ENCODE assay signal across 20 mouse cellular contexts in the genomic region with DNA sequence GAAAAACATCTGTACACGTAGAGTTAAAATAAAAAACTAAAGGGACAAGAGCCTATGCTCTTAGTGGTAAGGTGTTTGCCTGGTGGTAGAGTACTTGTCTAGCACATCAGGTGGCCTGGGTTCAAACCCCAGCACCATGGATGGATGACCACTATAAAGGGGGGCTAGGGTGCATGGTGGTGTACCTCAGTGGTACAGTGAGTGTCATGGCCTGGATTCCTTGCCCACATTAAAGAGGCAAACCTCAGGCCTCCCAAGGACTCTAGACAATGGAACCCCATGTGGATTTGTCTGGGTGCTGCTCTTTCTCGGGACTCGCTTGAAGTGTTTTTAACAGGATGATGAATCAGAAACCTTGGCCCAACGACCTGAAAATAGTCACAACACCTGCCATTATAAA. TPM values are rescaled to one million over a fixed set of nuclear protein-coding genes. Genes with fewer than 3 reads are reported as not detected.
DNase-seq lines count a peak whose midpoint lies in the region; ATAC-seq and TF ChIP-seq lines count a peak whose summit lies in the region.
"Had no signal": no experiment of that assay in that cellular context is flagged by ENCODE, and none has a peak within 500 bp of the region (broad histone marks: within the 10 kb centered on the region; RNA-seq: fewer than 3 reads in every experiment).

No protein-coding gene starts in this region.

- peak overlapping the region; percentile 91 for H3K27ac ChIP-seq in heart, embryonic 16.5 days (ENCODE audit: low read length)
- H3K27ac ChIP-seq in thymus, adult 2 months (ENCODE audit: control insufficient read depth, insufficient read depth, low read length) = peak overlapping the region; percentile 43; the same call in 1 of the 2 replicates
- no peak overlapping the region for H3K27ac ChIP-seq in liver, embryonic 11.5 days (ENCODE audit: low read depth, low read length)
- H3K27ac ChIP-seq: embryonic facial prominence, embryonic 15.5 days had no signal

- no peaks in the 10 kb centered on the region for H3K36me3 ChIP-seq in heart, embryonic 16.5 days (ENCODE audit: control insufficient read depth, insufficient read depth)
- peaks cover 58% of the 10 kb centered on the region for H3K36me3 ChIP-seq in thymus, adult 2 months (ENCODE audit: control insufficient read depth, insufficient read depth, low read length)
- H3K36me3 ChIP-seq in liver, embryonic 11.5 days (ENCODE audit: control insufficient read depth, insufficient read depth, low read length) = no peaks in the 10 kb centered on the region
- H3K36me3 ChIP-seq: embryonic facial prominence, embryonic 15.5 days had no signal

- no peaks in the 10 kb centered on the region for H3K9me3 ChIP-seq in heart, embryonic 16.5 days (replicated peaks; ENCODE audit: control insufficient read depth, low read length)
- H3K9me3 ChIP-seq in liver, embryonic 11.5 days (ENCODE audit: control insufficient read depth, low read length) = no peaks in the 10 kb centered on the region
- H3K9me3 ChIP-seq: embryonic facial prominence, embryonic 15.5 days had no signal

- peak; percentile 77 for DNase-seq in heart, adult 11 months
- DNase-seq in heart, postnatal 36 days = no peak
- DNase-seq in heart, adult 8-10 months (ENCODE audit: low spot score) = no peak
- no peak for DNase-seq in thymus, adult 2 months
- DNase-seq in thymus, postnatal 36 days = no peak
- no peak for DNase-seq in liver, embryonic 11.5 days (ENCODE audit: low spot score)
- no peak for DNase-seq in left cerebral cortex, adult 9 months (ENCODE audit: low spot score in 2 of 2)
- DNase-seq: adrenal gland, postnatal 25 days; cerebellum, adult 9-11 months; kidney, adult 8-10 months; kidney, postnatal 10 days; liver, postnatal 0 days; midbrain, embryonic 14.5 days; right cerebral cortex, adult 18-20 months; right cerebral cortex, postnatal 4 days had no signal

- H3K9ac ChIP-seq in heart, embryonic 16.5 days (ENCODE audit: low read length) = no peak overlapping the region
- H3K9ac ChIP-seq in liver, embryonic 11.5 days (ENCODE audit: low read depth, low read length) = no peak overlapping the region
- H3K9ac ChIP-seq: embryonic facial prominence, embryonic 15.5 days; liver, postnatal 0 days had no signal

- peaks cover 5% of the 10 kb centered on the region; the same call in 1 of the 2 replicates for H3K4me1 ChIP-seq in heart, embryonic 16.5 days (ENCODE audit: control insufficient read depth, insufficient read depth, low read length)
- peaks cover 21% of the 10 kb centered on the region for H3K4me1 ChIP-seq in thymus, adult 2 months (replicated peaks; ENCODE audit: control insufficient read depth, insufficient read depth, low read length)
- no peaks in the 10 kb centered on the region for H3K4me1 ChIP-seq in liver, embryonic 11.5 days (replicated peaks; ENCODE audit: control insufficient read depth, insufficient read depth, low read length)
- H3K4me1 ChIP-seq: embryonic facial prominence, embryonic 15.5 days had no signal

- intact Hi-C loops in heart, postnatal 36 days (cut with DNase I) = no loop called here

- no peaks in the 10 kb centered on the region for H3K27me3 ChIP-seq in heart, embryonic 16.5 days (ENCODE audit: control insufficient read depth, insufficient read depth, low read length)
- H3K27me3 ChIP-seq in thymus, adult 2 months (ENCODE audit: control insufficient read depth, insufficient read depth, low read length) = no peaks in the 10 kb centered on the region
- no peaks in the 10 kb centered on the region for H3K27me3 ChIP-seq in liver, embryonic 11.5 days (replicated peaks; ENCODE audit: control insufficient read depth, insufficient read depth, low read length)
- H3K27me3 ChIP-seq: embryonic facial prominence, embryonic 15.5 days had no signal

- ATAC-seq in heart, embryonic 16.5 days (replicated peaks; ENCODE audit: extremely low read depth, insufficient read depth, low FRiP score) = no peak
- no peak for ATAC-seq in liver, embryonic 11.5 days (replicated peaks; ENCODE audit: low FRiP score)

- no peak overlapping the region for H3K4me2 ChIP-seq in heart, embryonic 16.5 days (ENCODE audit: low read depth, low read length)
- no peak overlapping the region for H3K4me2 ChIP-seq in liver, embryonic 11.5 days

- TF ChIP-seq POLR2A in thymus, adult 2 months (IDR thresholded peaks at IDR 0.05; ENCODE audit: control insufficient read depth, extremely low read depth, insufficient read depth, low read length, poor library complexity) = no peak

- WGBS in heart, embryonic 16.5 days = 70% methylated on average over 4 of the region's 4 CpGs
- 74% methylated on average over 4 of the region's 4 CpGs for WGBS in thymus, adult 2 months
- 75% methylated on average over 4 of the region's 4 CpGs for WGBS in liver, embryonic 11.5 days

- H3K4me3 ChIP-seq in heart, embryonic 16.5 days (ENCODE audit: low read length) = no peak overlapping the region
- H3K4me3 ChIP-seq in thymus, adult 2 months (ENCODE audit: control insufficient read depth, insufficient read depth, low read length) = no peak overlapping the region
- no peak overlapping the region for H3K4me3 ChIP-seq in liver, embryonic 11.5 days (ENCODE audit: low read depth, low read length)
- H3K4me3 ChIP-seq: myocyte had no signal

- no peak for TF ChIP-seq CTCF in thymus, adult 2 months (IDR thresholded peaks at IDR 0.05; ENCODE audit: borderline replicate concordance, control insufficient read depth, extremely low read depth, insufficient read depth, low read length, poor library complexity)

RNA-seq across cellular contexts. Expression of gene Sp100, which starts 52.7 kb away (rescaled TPM):
- 10 to 100 TPM; 15.5 to 31.8 TPM for total RNA-seq in heart, postnatal 36 days (2021)
- polyA plus RNA-seq in heart, embryonic 16.5 days (2015; fragmentation: Nextera tagmentation; extraction: Ambion mirVana) = 4.8 and 9.9 TPM in 2 replicates
- total RNA-seq in heart, adult 8-10 months (2022) = 10 to 100 TPM; 15.9 to 21.0 (median 19.3) TPM
- polyA plus RNA-seq in thymus, adult 2 months (2012; rRNA removed) = 60.6 and 68.0 TPM in 2 replicates
- polyA plus RNA-seq in liver, embryonic 11.5 days (2014; fragmentation: Nextera tagmentation; extraction: Ambion mirVana) = 1.6 and 2.4 TPM in 2 replicates
- polyA plus RNA-seq: forebrain, embryonic 16.5 days; neural tube, embryonic 14.5 days had no signal
